Mouse (Mus musculus) liver, adult 2 months (tissue): ENCODE results near the gene Fam222b. TPM values are rescaled to one million over a fixed set of nuclear protein-coding genes. Genes with fewer than 3 reads are reported as not detected.

Experiments
- DNase-seq: peaks from one replicate; pipeline ENCODE4 v3.0.0-alpha.2; 2011; ENCODE audit warnings: low read depth, low spot score; ENCODE audit errors: extremely low read depth
- H3K27ac ChIP-seq: fragments of 200-500 bp; replicated peaks from 2 replicates; pipeline ENCODE4 v1.5.1; 2012; ENCODE audit warnings: low read depth, mild to moderate bottlenecking, control low read depth, inconsistent platforms, low read length; ENCODE audit not compliant: insufficient read depth
- H3K27me3 ChIP-seq: fragments of 200-500 bp; 2 replicates; pipeline ENCODE4 v1.6.1; 2012; ENCODE audit warnings: mild to moderate bottlenecking, moderate library complexity, low read length, inconsistent platforms; ENCODE audit not compliant: control insufficient read depth, insufficient read depth
- H3K36me3 ChIP-seq: fragments of 200-500 bp; 2 replicates; pipeline ENCODE4 v1.6.1; 2012; ENCODE audit warnings: low read length, inconsistent platforms; ENCODE audit not compliant: control insufficient read depth, insufficient read depth
- H3K4me1 ChIP-seq: fragments of 200-500 bp; 2 replicates; pipeline ENCODE4 v1.6.1; 2011; ENCODE audit warnings: low read length; ENCODE audit not compliant: control insufficient read depth, insufficient read depth
- H3K4me3 ChIP-seq: fragments of 200-500 bp; 2 replicates; pipeline ENCODE4 v1.5.1; 2011; ENCODE audit warnings: low read depth, mild to moderate bottlenecking, control low read depth, low read length, moderate library complexity; ENCODE audit not compliant: insufficient read depth
- H3K79me2 ChIP-seq: fragments of 200-500 bp; 2 replicates; pipeline ENCODE4 v1.6.1; 2012; ENCODE audit warnings: inconsistent platforms, mild to moderate bottlenecking, low read length, moderate library complexity; ENCODE audit not compliant: control insufficient read depth, insufficient read depth
- H3K9ac ChIP-seq: fragments of 200-500 bp; 2 replicates; pipeline ENCODE4 v1.6.1; 2012; ENCODE audit warnings: low read depth, mild to moderate bottlenecking, control low read depth, inconsistent platforms, low read length
- CTCF ChIP-seq: fragments of 200-500 bp; IDR thresholded peaks from 2 replicates; pipeline ENCODE4 v1.5.1; 2011; ENCODE audit warnings: low read depth, low read length, control low read depth
- POLR2A ChIP-seq: fragments of 200-500 bp; IDR thresholded peaks from 2 replicates; pipeline ENCODE4 v1.6.1; 2011; ENCODE audit warnings: low read length, control low read depth; ENCODE audit not compliant: insufficient read depth; ENCODE audit errors: extremely low read depth
- WGBS: fragments of 180-500 bp; shearing (Covaris S2); methylation state at CpG from one replicate; pipeline ENCODE4 v1.1.7; 2018; 5-methylcytosine and 5-hydroxymethylcytosine counted together
- polyA plus RNA-seq: library from polyadenylated mRNA; depleted of rRNA; stranded (reverse); fragments of >200 nt; gene quantifications from 2 replicates; pipeline ENCODE4 v1.2.3, GENCODE M21; 2012
- total RNA-seq: library from RNA; depleted of rRNA; stranded (reverse); fragments of >200 nt; gene quantifications from 2 replicates; pipeline ENCODE4 v1.2.3, GENCODE M21; 2014

Fam222b gene
- total and polyA plus RNA-seq, 2 experiments, result 2.5 to 13.6 TPM

DNA sequence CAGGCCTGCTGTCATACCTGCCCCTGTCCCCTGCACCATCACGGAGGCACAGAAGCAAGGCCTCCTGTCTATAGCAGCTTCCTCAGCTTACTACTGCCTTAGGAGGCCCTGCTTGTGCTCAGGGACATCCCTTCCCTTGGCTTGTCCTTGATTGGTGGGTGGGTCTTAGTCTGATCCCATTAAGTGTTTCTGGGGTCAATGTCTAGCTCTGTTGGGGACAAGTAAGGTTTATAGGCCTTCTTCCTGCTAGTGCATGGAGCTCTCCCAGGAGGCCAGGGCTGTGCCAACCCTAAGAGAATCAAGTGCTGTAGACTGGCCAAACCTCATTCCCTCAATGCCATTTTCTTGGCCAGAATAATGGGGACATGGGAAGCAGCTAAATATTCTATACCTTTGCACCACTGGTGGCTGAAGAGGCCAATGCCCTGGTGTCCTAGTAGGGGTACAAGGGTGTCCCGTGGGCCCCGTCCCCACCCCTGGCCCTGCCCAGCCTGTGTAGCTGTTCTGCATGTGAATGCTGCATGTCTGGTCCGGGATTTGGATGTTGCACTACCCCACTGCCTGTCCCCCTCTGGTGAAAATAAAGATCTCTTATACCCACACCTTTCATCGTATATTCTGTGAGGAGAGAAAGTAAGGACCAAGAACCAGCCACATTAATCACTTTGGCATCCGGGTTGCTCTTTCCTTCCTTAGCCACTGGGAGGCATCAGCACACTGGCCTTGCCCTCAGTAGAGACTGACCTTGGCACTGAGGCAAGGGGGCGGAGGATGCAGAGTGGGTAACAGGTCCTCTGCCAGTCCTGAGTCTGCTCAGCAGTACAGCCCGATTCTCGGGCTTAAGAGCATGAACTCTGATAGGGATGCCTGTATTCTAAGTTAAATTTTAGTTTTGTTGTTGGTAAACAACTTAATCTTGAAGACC is 34.4 kb upstream of the Fam222b start:
- Histone ChIP-seq H3K36me3 (peaks cover 5% of the 10 kb centered on the region), H3K4me3 (no peak overlapping the region), H3K4me1 (no peaks in the 10 kb centered on the region), H3K27me3 (no peaks in the 10 kb centered on the region), H3K9ac (no peak overlapping the region), H3K27ac (no peak overlapping the region), H3K79me2 (no peaks in the 10 kb centered on the region)
- TF ChIP-seq POLR2A (no peak), CTCF (peak; percentile 96)
- WGBS, result 37% methylated on average over 9 of the region's 9 CpGs
- peak; percentile 73 for DNase-seq

DNA sequence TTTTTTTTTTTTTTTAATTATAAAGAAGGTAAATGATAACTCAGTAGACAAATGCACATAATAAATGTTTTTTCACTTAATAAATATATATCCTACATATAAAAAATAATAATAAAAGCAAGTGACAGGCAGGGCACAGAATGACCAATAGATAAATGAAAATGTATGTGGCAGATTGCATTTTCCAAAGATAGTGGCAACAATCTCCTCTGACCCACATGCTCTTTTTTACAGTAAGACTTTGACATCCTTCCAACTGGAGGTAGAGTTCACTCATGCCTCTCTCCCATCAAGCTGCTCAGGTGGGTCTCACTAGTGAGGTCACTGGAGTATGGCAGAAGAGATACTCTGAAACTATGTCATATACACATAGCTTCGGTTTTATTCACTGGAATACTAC is 31.9 kb upstream of the Fam222b start:
- no peak overlapping the region for H3K4me3 ChIP-seq
- TF ChIP-seq CTCF (no peak), POLR2A (no peak)
- no peaks in the 10 kb centered on the region for H3K27me3 ChIP-seq
- no peaks in the 10 kb centered on the region for H3K4me1 ChIP-seq
- no peak overlapping the region for H3K9ac ChIP-seq
- H3K79me2 ChIP-seq, result no peaks in the 10 kb centered on the region
- DNase-seq, result no peak
- WGBS, result 79% methylated on average over 1 of the region's 1 CpGs
- H3K27ac ChIP-seq, result no peak overlapping the region
- H3K36me3 ChIP-seq, result peaks cover 5% of the 10 kb centered on the region

DNA sequence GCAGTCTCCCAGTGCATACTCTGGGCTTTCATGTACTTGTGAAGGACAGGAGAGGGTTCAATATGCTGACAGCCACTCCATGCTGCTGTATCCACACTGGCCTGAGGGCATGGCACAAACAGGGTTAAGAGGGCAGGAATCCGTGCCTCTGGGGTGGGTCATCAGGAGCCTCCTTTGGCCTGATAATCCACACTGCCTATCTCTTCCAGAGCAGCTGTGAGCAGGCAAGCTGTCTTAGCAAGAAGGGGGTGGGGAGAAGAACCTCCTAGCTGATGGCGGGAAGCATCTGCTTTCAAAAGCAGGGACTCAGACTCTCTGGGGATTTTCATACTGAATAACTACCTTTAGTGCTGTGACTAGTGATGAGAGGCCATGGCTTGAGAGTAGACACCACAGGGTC is 28.6 kb upstream of the Fam222b start:
- no peaks in the 10 kb centered on the region for H3K36me3 ChIP-seq
- H3K4me3 ChIP-seq, result no peak overlapping the region
- WGBS, result 64% methylated on average over 2 of the region's 2 CpGs
- no peak overlapping the region for H3K27ac ChIP-seq
- H3K27me3 ChIP-seq, result no peaks in the 10 kb centered on the region
- H3K79me2 ChIP-seq, result no peaks in the 10 kb centered on the region
- no peak overlapping the region for H3K9ac ChIP-seq
- no peaks in the 10 kb centered on the region for H3K4me1 ChIP-seq
- no peak for DNase-seq
- no peak for TF ChIP-seq CTCF
- no peak for TF ChIP-seq POLR2A

DNA sequence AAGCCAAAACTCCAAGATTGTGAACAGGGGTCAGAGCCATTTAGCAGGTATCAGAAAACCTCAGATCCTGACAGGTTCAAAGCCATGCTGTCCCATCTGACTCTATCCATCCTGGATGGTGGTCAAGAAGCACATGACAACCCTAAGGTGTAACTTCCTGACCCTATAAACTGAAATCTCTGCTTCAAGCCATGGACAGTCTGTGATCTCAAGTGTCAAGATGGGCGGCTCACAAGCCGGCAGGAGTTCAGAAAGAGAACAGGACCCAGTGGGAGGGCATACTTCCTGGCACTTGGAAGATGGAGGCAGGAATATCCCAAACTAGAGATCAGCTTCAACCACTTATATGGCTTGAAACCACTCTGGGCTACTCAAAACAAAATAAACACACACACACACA is 27.8 kb upstream of the Fam222b start:
- H3K9ac ChIP-seq, result no peak overlapping the region
- no peaks in the 10 kb centered on the region for H3K27me3 ChIP-seq
- no peaks in the 10 kb centered on the region for H3K36me3 ChIP-seq
- TF ChIP-seq CTCF (no peak), POLR2A (no peak)
- H3K27ac ChIP-seq, result no peak overlapping the region
- DNase-seq, result no peak
- no peaks in the 10 kb centered on the region for H3K79me2 ChIP-seq
- no peak overlapping the region for H3K4me3 ChIP-seq
- H3K4me1 ChIP-seq, result no peaks in the 10 kb centered on the region
- 93% methylated on average over 2 of the region's 2 CpGs for WGBS

DNA sequence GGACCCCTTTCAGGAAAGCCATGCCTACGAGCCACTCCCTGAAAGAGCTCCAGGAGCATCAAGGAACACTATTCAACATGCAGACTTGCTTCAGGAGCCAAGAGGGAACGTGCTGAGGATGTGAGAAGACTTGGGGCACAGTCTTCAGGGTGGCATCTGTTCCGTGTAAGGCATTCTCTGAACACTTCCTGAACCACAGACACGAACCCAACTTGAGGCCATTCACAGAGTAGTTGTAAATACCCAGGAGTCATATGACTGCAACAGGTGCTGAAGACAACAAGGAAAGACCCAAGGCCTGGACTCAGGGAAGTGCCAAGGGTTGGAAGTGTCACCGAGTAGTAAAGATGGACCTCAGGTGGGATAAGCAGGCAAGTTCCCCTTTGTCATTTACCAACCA is 26.9 kb upstream of the Fam222b start:
- Histone ChIP-seq H3K9ac (no peak overlapping the region), H3K4me3 (no peak overlapping the region)
- TF ChIP-seq POLR2A (no peak), CTCF (no peak)

DNA sequence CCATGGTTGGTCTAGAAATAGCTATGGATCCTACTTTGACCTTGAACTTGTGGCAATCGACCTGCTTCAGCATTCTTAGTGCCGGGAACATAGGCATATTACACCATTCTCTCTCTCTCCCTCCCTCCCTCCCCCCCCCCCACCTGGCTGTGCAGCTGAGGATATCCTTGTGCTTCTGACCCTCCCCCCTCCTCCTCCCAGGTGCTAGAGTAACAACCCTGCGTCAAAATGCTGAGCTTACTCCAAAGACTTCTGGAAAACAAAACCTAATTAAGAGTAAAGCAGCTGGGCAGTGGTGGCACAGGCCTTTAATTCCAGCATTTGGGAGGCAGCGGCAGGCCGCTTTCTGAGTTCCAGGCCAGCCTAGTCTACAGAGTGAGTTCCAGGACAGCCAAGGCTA is 25.3 kb upstream of the Fam222b start:
- H3K4me1 ChIP-seq, result no peaks in the 10 kb centered on the region
- no peak overlapping the region for H3K27ac ChIP-seq
- no peak for DNase-seq
- TF ChIP-seq CTCF (no peak), POLR2A (no peak)
- H3K36me3 ChIP-seq, result peaks cover 8% of the 10 kb centered on the region; the same call in 1 of the 2 replicates
- no peaks in the 10 kb centered on the region for H3K79me2 ChIP-seq
- H3K27me3 ChIP-seq, result no peaks in the 10 kb centered on the region
- no peak overlapping the region for H3K4me3 ChIP-seq
- no peak overlapping the region for H3K9ac ChIP-seq
- 73% methylated on average over 5 of the region's 5 CpGs for WGBS

More for the DNA sequence above, 26.9 kb upstream of the Fam222b start:
- H3K36me3 ChIP-seq, result no peaks in the 10 kb centered on the region
- DNase-seq, result no peak
- WGBS, result 83% methylated on average over 5 of the region's 5 CpGs
- H3K79me2 ChIP-seq, result no peaks in the 10 kb centered on the region
- no peaks in the 10 kb centered on the region for H3K4me1 ChIP-seq
- H3K27ac ChIP-seq, result no peak overlapping the region
- H3K27me3 ChIP-seq, result no peaks in the 10 kb centered on the region
